Mouse (Mus musculus) cerebellum, adult 8-10 months (tissue): ENCODE data around the gene Susd6.

Experiments used
- DNase-seq: peaks from one replicate; pipeline ENCODE4 v3.0.0; 2022

Gene Susd6

GRCm38 (mm10) chr12:80841618-80842017 lies 51.3 kb downstream of the Susd6 start:
- no peak for DNase-seq

- DNase-seq = no peak
These were observed 52.3 kb downstream of the Susd6 start for GRCm38 (mm10) chr12:80842609-80843008.

DNA sequence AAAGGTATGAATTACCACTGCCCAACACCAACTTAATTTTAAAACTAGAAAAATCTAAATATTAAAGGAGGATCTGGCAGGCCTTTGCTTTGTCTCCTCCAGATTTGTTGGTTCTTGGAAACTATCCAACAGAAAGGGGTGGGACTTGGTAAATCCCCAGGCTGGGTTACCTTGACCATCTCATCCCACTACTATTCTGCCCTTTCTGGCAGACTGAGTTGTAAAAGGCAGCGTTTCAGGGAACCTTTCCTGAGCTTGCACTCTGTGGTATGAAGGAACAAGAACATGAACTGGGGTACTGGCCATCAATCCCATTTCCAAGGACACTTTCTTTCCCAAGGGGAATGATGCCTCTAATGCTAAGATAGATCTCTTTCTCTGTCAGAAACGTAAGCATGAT lies 52.9 kb downstream of the Susd6 start:
- DNase-seq = no peak

DNA sequence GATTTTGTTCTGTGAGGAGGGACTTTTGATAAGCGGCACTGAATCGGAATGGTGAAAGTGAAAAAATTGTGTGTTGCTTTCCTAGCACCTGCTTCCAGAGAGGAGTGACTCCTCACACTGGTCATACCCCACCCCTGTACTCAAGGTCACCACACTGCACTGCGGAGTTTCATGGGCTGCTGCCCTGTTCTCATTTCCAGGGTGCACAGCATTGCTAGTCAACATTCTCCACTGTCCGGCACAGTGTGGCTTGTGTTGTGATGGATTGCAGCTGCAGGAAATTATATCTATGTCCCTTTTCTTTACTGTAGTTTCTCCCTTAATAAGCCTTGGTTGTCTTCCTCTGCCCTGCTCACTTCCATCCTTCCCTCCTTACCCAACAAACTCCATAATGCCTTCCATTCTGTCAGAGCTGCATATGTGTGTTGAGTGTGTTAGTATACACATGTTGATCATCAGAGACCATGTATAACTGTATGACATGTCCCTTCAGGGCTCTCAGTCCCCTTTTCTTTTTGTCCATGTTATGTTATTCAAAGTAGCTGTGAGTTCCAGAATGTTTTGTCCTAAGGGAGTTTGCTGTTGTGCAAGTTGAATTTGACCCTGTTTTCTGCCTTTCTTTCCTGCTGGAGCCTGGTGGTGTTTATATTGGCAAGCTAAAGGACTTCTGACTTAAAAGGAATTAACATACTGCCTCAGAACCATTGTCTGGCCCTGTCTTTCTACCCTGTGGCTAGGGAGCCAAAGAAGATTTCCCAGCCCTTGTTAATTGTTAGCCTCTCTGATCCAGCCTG lies 53.5 kb downstream of the Susd6 start:
- no peak for DNase-seq

- no peak for DNase-seq
These were observed 55.6 kb downstream of the Susd6 start for GRCm38 (mm10) chr12:80845901-80846300.

DNA sequence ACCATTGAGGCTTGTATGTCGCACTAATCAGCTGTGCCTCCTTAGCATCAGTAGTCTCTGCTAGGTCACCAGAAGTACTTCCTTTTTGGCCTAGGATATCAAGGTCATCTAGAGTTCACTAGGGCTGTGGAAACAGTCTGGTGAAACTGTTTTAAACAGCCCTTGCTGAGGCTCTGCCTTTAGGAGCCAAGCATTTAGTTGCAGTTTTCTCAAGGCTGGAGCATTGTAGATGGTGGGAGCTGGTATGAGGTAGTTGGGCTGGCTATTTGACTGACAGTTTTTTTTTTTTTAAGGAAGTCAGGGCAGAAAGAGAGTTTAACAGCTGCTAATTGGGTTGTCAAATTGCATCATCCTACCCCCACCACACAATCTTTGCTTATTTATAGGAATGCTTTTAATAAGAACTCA lies 56.6 kb downstream of the Susd6 start:
- no peak for DNase-seq

- no peak for DNase-seq
These were observed 61.7 kb downstream of the Susd6 start for GRCm38 (mm10) chr12:80852001-80852400.

GRCm38 (mm10) chr12:80853737-80854136 lies 63.4 kb downstream of the Susd6 start:
- DNase-seq = no peak

- no peak for DNase-seq
These were observed 64.4 kb downstream of the Susd6 start for GRCm38 (mm10) chr12:80854671-80855070.

- no peak for DNase-seq
These were observed 64.8 kb downstream of the Susd6 start for GRCm38 (mm10) chr12:80855100-80855499.

DNA sequence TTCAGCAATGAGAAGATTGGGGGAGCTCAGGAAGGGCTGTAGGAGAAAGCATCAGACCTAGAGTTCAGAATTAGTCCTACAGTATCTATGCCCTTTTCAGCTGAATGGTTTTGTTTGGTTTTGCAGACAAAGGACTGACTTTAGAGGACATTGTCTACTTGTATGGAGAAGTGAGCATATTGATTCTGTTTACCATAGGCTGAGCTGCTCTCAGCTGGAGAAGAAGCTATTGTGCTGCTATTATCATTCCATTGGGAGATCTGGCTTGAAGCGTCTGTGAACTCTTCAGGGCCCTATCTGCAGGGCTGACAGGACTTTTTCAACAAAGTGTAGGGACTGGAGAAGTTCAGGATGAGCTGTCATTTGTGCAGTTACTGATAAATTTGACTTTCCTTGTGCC lies 65.3 kb downstream of the Susd6 start:
- no peak for DNase-seq

DNA sequence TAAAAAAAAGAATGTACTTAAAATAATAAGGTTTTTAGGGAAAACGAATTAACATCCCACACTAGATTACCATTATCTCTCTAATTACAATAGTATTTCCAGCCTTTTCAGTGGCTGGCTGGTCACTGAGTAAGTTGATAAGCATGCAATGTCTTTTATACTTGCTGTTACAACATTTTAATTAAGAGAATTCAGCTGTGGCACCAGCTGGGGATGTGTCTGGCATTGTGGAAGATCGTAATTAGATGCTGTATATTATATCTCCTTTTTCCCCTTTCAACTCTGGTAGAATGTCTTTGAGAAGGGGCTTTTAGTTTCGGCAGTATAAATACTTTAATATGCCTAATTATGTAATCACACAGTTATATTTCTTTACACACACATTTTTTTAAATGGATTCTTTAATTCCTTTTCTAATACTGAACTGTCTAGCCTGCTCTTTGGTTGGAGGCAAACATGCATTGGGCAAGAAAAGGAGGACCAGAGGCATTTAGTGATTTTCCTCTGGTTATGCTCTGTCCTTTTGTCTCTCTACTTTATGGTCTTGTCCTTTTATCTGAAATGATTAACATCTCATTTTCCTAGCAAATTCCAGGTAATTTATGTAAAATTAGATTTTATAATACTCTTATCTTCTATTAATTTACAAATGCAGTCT lies 67.5 kb downstream of the Susd6 start:
- DNase-seq = no peak

GRCm38 (mm10) chr12:80858307-80858706 lies 68.0 kb downstream of the Susd6 start:
- no peak for DNase-seq

DNA sequence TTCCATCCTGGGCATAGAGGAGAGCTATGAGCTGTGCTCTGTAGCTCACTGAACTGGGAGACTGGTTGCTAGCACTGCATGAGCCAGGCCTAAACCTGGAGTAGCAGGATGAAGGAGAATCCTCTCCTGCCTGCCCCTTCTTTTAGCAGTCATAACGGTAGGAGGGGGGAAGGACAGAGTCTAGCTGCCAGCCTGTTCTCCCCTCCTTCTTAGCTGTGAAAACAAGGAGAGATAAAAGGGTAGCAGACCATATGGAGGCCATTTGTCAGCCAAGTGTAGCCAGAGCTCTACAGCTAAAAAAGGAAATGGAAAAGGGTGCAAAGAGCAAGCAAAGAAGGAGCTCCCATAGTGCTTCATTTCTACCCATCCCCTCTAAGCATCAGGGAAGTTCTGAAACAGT lies 71.6 kb downstream of the Susd6 start:
- DNase-seq = peak; percentile 74

- DNase-seq = no peak
These were observed 73.1 kb downstream of the Susd6 start for GRCm38 (mm10) chr12:80863370-80863769.

GRCm38 (mm10) chr12:80865175-80865574 lies 74.9 kb downstream of the Susd6 start:
- no peak for DNase-seq

DNA sequence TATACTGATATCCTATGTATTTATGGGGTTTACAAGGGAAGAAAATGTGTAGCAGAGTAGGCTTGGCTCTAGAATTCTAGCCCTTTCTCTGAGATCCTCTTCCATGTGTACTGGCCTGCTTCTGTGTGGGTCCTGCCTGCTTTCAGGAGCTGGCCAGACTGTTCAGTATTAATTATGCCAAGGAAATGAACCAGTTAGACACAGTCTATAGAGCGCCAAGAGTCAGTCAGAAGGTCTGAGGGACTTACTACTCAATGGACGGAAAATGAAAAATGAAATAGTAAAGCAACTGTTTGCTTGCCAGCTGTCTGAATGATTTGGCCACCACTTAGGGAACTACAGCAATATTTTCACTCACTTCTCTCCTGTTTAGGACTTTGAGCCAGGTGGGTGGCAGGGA lies 75.7 kb downstream of the Susd6 start:
- DNase-seq = no peak

DNA sequence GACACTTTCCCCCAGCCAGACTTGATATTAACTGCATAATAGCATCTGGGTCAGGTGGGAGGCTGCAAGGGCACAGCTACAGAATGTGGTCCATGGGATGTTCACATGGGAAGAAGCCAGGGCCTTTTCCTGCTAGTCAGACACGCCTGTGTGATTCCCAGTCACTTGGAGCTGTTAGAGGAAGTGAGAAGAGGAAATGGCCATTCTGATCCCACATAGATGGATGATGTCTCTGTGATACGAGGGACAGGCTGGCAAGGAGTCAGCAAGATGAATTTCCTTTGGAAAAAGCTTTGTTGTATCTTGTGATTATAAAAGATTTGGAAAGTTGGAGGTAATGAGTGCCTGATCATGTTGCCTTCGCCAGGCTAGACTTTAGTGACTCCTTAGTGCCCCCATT lies 76.8 kb downstream of the Susd6 start:
- no peak for DNase-seq

GRCm38 (mm10) chr12:80868401-80868800 lies 78.1 kb downstream of the Susd6 start:
- no peak for DNase-seq

- DNase-seq = peak; percentile 64
These were observed 87.1 kb downstream of the Susd6 start for GRCm38 (mm10) chr12:80877215-80878092.

- no peak for DNase-seq
These were observed 87.8 kb downstream of the Susd6 start for GRCm38 (mm10) chr12:80878093-80878430.

- no peak for DNase-seq
These were observed 88.3 kb downstream of the Susd6 start for GRCm38 (mm10) chr12:80878653-80879052.

- DNase-seq = no peak
These were observed 89.0 kb downstream of the Susd6 start for GRCm38 (mm10) chr12:80879267-80879666.

DNA sequence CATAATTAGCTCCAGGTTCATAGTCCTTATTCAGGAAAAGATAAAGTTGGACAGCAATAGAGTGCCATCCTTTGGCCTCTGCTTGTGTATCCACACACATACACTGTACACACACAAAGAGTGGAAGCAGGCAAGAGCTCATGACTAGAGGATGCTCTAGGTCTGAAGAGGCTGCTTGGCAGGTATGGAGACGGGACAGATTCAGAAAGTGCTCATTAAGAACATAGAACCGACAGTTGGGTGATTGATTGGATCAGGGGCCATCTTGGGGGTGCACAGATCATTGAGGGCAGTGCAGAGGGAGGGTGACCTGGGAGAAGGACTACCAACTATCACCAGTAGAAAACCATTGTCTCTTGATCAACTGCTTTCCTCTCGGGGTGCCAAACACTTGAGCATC lies 90.8 kb downstream of the Susd6 start:
- no peak for DNase-seq
